Mouse (Mus musculus) olfactory bulb, adult 2 months (tissue): Measurements from ENCODE around the gene Esyt2. TPM values are rescaled to one million over a fixed set of nuclear protein-coding genes. Genes with fewer than 3 reads are reported as not detected.

Experiments
- H3K27ac ChIP-seq: fragments of 200-500 bp; 2 replicates; pipeline ENCODE4 v1.5.1; 2012; ENCODE audit warnings: low read depth, low read length; ENCODE audit not compliant: insufficient read depth
- H3K4me1 ChIP-seq: fragments of 200-500 bp; 2 replicates; pipeline ENCODE4 v1.6.1; 2012; ENCODE audit warnings: low read length; ENCODE audit not compliant: control insufficient read depth, insufficient read depth
- H3K4me3 ChIP-seq: fragments of 200-500 bp; 2 replicates; pipeline ENCODE4 v1.5.1; 2012; ENCODE audit warnings: mild to moderate bottlenecking, low read depth, low read length, moderate library complexity; ENCODE audit not compliant: insufficient read depth
- CTCF ChIP-seq: fragments of 200-500 bp; IDR thresholded peaks from 2 replicates; pipeline ENCODE4 v1.5.1; 2012; ENCODE audit warnings: low read depth, mild to moderate bottlenecking, low read length, moderate library complexity; ENCODE audit not compliant: insufficient read depth
- POLR2A ChIP-seq: fragments of 200-500 bp; IDR thresholded peaks from 2 replicates; pipeline ENCODE4 v1.6.1; 2012; ENCODE audit warnings: mild to moderate bottlenecking, low read depth, low read length, moderate library complexity; ENCODE audit not compliant: insufficient read depth
- WGBS: fragments of 180-500 bp; shearing (Covaris S2); methylation state at CpG from one replicate; pipeline ENCODE4 v1.1.7; 2018; 5-methylcytosine and 5-hydroxymethylcytosine counted together
- polyA plus RNA-seq: library from polyadenylated mRNA; stranded (reverse); fragments of >200 nt; gene quantifications from 2 replicates; pipeline ENCODE4 v1.2.4, GENCODE M21; 2012; ENCODE audit warnings: low replicate concordance; ENCODE audit not compliant: missing spikeins, insufficient read depth, insufficient read length

The Esyt2 gene
- polyA plus RNA-seq, 1 experiment: not detected

- TF ChIP-seq POLR2A (no peak), CTCF (no peak)
- Histone ChIP-seq H3K4me1 (no peaks in the 10 kb centered on the region), H3K4me3 (no peak overlapping the region), H3K27ac (no peak overlapping the region)
- 96% methylated on average over 2 of the region's 2 CpGs for WGBS
These were observed 86.3 kb downstream of the Esyt2 start for GRCm38 (mm10) chr12:116367346-116367745.

- no peak overlapping the region for H3K27ac ChIP-seq
- H3K4me1 ChIP-seq: no peaks in the 10 kb centered on the region
- 48% methylated on average over 2 of the region's 2 CpGs for WGBS
- no peak for TF ChIP-seq POLR2A
- TF ChIP-seq CTCF: no peak
- H3K4me3 ChIP-seq: no peak overlapping the region
These were observed 87.9 kb downstream of the Esyt2 start for GRCm38 (mm10) chr12:116368857-116369256.

DNA sequence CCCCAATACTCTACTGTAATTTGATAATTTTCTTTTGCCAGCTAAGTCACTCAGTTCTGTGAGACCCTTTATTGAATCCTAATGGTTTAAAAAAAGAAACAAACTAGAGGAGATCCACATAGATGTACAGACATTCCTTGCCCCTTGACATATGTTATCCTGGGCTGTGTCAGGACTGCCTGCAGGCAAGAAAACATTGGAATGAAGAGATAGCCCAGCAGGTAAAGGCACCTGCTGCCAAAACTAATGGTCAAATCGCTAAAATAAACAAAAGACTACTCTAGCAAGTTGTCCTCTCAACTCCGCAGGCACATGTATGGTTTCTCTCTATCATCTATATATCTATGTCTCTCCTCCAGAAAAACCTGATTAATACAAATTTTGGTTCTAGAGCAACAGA is 102.1 kb downstream of the Esyt2 start:
- no peak overlapping the region for H3K27ac ChIP-seq
- WGBS: 86% methylated on average over 2 of the region's 2 CpGs
- TF ChIP-seq POLR2A (no peak), CTCF (no peak)
- H3K4me3 ChIP-seq: no peak overlapping the region
- H3K4me1 ChIP-seq: no peaks in the 10 kb centered on the region

DNA sequence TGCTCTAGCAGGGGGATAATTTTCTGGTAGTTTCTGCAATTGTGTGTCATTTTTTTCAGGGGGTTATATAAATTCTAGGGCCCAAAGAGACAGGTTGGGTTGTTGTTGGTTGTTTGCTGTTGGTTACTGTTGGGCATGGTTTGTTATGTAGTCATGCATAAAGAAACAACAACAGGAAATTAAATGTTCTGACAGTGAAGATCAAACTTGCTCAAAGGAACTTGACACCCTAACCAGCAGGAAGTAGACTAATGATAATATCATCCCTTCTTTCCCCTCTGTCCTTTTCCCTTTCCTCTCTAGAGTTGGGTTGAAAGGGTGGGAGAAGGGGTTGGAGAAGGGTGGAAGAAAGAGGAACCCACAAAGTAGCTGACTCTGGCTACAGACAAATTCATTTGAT is 103.0 kb downstream of the Esyt2 start:
- H3K27ac ChIP-seq: no peak overlapping the region
- no peak overlapping the region for H3K4me3 ChIP-seq
- H3K4me1 ChIP-seq: no peaks in the 10 kb centered on the region
- TF ChIP-seq CTCF: no peak
- TF ChIP-seq POLR2A: no peak

DNA sequence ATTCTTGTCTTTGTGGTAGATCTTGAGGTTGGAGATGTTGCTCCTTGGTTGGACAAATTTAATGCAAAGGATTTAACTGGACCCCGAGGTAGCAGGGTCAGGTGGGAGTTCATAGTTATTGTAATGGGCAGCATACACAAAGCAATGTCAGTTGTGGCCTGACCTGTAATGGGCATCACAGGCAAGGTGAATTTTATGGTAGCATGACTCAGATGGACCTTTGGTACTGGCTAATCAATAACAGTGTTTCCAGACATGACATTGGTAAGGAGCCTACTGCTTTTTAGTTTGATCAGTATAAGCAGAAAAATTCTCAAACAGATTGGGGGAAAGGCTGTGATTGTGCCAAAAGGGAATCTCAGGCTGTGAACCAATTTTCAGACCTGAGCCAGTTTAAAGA is 105.8 kb downstream of the Esyt2 start:
- H3K27ac ChIP-seq: no peak overlapping the region

GRCm38 (mm10) chr12:116389868-116390267 is 108.9 kb downstream of the Esyt2 start:
- Histone ChIP-seq H3K4me1 (no peaks in the 10 kb centered on the region), H3K27ac (no peak overlapping the region), H3K4me3 (no peak overlapping the region)
- WGBS: 56% methylated on average over 1 of the region's 1 CpGs
- TF ChIP-seq CTCF: no peak
- TF ChIP-seq POLR2A: no peak

More for the DNA sequence above, 105.8 kb downstream of the Esyt2 start:
- Histone ChIP-seq H3K4me1 (no peaks in the 10 kb centered on the region), H3K4me3 (no peak overlapping the region)
- WGBS: 78% methylated on average over 1 of the region's 1 CpGs
- TF ChIP-seq CTCF: no peak
- TF ChIP-seq POLR2A: no peak

DNA sequence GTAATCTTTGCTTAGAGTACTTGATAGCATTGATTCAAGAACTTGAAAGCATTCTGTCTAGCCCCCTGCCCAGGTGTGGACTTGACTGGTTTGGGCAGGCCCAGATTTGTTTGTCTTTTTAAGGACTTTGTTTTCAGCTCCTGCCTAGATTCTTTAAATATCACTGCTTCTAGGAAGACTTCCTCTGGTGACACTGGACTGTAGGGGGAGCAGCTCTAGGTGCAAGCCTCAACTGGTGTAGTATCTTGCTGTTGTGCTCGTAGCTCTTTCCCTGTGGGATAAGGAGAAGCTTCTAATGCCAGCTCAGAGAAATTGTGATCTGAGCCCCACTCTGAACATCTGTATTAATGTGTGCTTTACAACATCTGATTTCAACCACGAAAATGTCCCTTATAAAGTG is 113.3 kb downstream of the Esyt2 start:
- WGBS: 88% methylated on average over 2 of the region's 2 CpGs

DNA sequence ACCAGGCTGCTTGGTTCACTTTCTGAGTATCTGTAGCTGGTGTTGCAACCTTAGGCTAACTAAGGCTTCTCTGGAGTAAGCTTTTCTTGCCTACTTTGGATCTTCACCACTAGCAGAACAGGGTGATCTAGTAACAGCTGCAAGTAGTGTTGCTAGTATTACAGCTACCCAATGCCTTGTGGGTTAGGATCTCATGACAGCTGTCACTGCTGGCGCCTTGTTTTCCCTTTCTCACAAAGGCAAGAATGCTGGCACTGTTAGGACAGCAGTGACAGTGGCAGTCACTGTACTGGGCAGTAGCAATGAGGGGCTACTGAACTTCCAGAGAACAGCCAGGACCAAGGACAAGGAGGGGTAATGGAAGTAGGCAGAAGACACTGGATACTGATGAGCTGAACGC is 114.3 kb downstream of the Esyt2 start:
- WGBS: 87% methylated on average over 2 of the region's 2 CpGs
- no peaks in the 10 kb centered on the region for H3K4me1 ChIP-seq
- TF ChIP-seq CTCF (no peak), POLR2A (no peak)
- no peak overlapping the region for H3K27ac ChIP-seq
- H3K4me3 ChIP-seq: no peak overlapping the region

More for the DNA sequence above, 113.3 kb downstream of the Esyt2 start:
- H3K4me1 ChIP-seq: no peaks in the 10 kb centered on the region
- H3K4me3 ChIP-seq: no peak overlapping the region
- TF ChIP-seq POLR2A (no peak), CTCF (no peak)
- H3K27ac ChIP-seq: no peak overlapping the region

DNA sequence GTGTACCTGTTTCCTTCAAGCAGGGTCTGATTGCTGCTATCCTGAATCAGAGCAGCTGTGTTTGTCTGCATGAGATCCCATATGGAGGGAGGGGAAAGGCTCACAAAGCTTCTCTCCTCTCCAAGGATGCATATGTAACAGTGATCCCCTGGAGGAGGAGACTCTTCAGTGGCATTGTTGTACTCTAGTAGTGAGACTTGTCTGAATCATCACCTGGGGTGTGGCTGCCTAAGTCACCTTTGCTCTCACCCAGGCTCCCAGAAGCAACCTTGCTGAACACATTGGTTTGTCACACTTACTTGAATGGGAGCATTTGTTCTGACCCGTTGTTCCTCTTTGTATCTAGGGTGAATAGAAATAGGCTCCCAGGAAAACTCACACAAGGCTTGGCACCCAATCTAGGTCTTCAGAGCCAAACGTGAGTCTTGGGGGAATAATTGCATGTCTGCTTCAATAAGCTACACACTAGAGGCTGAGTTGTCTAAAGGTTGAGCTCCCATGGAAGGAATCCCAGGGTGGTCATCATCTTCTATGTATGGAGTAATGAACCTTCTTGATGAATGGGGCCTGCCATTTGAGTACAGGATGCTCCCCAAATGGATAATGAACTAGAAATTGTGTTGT is 115.2 kb downstream of the Esyt2 start:
- TF ChIP-seq CTCF (no peak), POLR2A (no peak)
- H3K27ac ChIP-seq: no peak overlapping the region
- no peak overlapping the region for H3K4me3 ChIP-seq
- H3K4me1 ChIP-seq: no peaks in the 10 kb centered on the region
- WGBS: 22% methylated on average over 2 of the region's 2 CpGs
